Mouse (Mus musculus) heart, adult 2 months (tissue): Measurements from ENCODE around the gene Slc38a6. TPM values are rescaled to one million over a fixed set of nuclear protein-coding genes. Genes with fewer than 3 reads are reported as not detected.

ENCODE experiments used
- DNase-seq, 2 experiments: peaks; one replicate each; pipeline ENCODE4 v3.0.0; 2021
- H3K27ac ChIP-seq: fragments of 200-600 bp; 2 replicates; pipeline ENCODE4 v1.8.1; 2022
- H3K27me3 ChIP-seq: fragments of 200-500 bp; 2 replicates; pipeline ENCODE4 v1.6.1; 2012; ENCODE audit warnings: mild to moderate bottlenecking, low read length, inconsistent platforms, mixed read lengths; ENCODE audit not compliant: control insufficient read depth, insufficient read depth
- H3K36me3 ChIP-seq: fragments of 200-500 bp; 2 replicates; pipeline ENCODE4 v1.6.1; 2012; ENCODE audit warnings: low read length, inconsistent platforms; ENCODE audit not compliant: control insufficient read depth, insufficient read depth
- H3K4me1 ChIP-seq: fragments of 200-500 bp; 2 replicates; pipeline ENCODE4 v1.6.1; 2011; ENCODE audit warnings: low read length; ENCODE audit not compliant: control insufficient read depth, insufficient read depth
- H3K4me3 ChIP-seq: fragments of 200-600 bp; 2 replicates; pipeline ENCODE4 v1.8.1; 2022
- H3K79me2 ChIP-seq: fragments of 200-500 bp; replicated peaks from 2 replicates; pipeline ENCODE4 v1.6.1; 2012; ENCODE audit warnings: mild to moderate bottlenecking, inconsistent platforms, low read length, moderate library complexity, mixed read lengths; ENCODE audit not compliant: control insufficient read depth, insufficient read depth
- H3K9ac ChIP-seq: fragments of 200-500 bp; 2 replicates; pipeline ENCODE4 v1.6.1; 2012; ENCODE audit warnings: low read depth, mild to moderate bottlenecking, control low read depth, inconsistent platforms, low read length, mixed read lengths
- CTCF ChIP-seq: fragments of 200-600 bp; IDR thresholded peaks from 2 replicates; pipeline ENCODE4 v1.8.1; 2022; ENCODE audit warnings: antibody characterized with exemption, mild to moderate bottlenecking, moderate library complexity
- EP300 ChIP-seq: fragments of 200-500 bp; IDR thresholded peaks from 2 replicates; pipeline ENCODE4 v1.6.1; 2011; ENCODE audit warnings: low read depth, low read length, control low read depth; ENCODE audit not compliant: insufficient read depth
- POLR2A ChIP-seq: fragments of 200-500 bp; IDR thresholded peaks from 2 replicates; pipeline ENCODE4 v1.6.1; 2011; ENCODE audit warnings: mild to moderate bottlenecking, low read depth, low read length, control low read depth; ENCODE audit not compliant: insufficient read depth
- WGBS: fragments of 180-500 bp; shearing (Covaris S2); methylation state at CpG from one replicate; pipeline ENCODE4 v1.1.7; 2018; 5-methylcytosine and 5-hydroxymethylcytosine counted together
- intact Hi-C: fragments of 180-260 bp; cut with DNase I; formaldehyde crosslinking; loops from one replicate; pipeline ENCODE4 v1.15.1; 2025
- long read RNA-seq: library from polyadenylated mRNA; stranded (forward); transcript quantifications from one replicate; pipeline ENCODE4 v2.0.0, GENCODE M21; 2021
- polyA plus RNA-seq: library from polyadenylated mRNA; depleted of rRNA; stranded (reverse); fragments of >200 nt; gene quantifications from 2 replicates; pipeline ENCODE4 v1.2.3, GENCODE M21; 2012; rRNA removed
- total RNA-seq, 2 experiments: library from RNA; stranded (reverse); gene quantifications; 2 replicates each; pipeline ENCODE4 v1.2.3; 2021

Gene Slc38a6
- total RNA-seq (1 to 10 TPM; 3.8 to 4.0 TPM), polyA plus RNA-seq (8.0 and 11.7 TPM in 2 replicates)
- long read RNA-seq: 0 reads

- no peaks in the 10 kb centered on the region for H3K27me3 ChIP-seq
- H3K27ac ChIP-seq: peak within 1 kb of the TSS; percentile 94
- intact Hi-C loops: loop anchor here (5.0 kb wide), 5 partner anchors 56 to 239 kb away; partner anchors contain the start of gene Six4
- TF ChIP-seq CTCF: no peak
- TF ChIP-seq POLR2A: peak; percentile 69
- TF ChIP-seq EP300: peak; percentile 77
- peaks cover 12% of the 10 kb centered on the region for H3K36me3 ChIP-seq
- WGBS: under 1% methylated on average over 53 of the region's 53 CpGs
- DNase-seq: peak; percentile 94 to 95
- peak within 1 kb of the TSS; percentile 77 for H3K9ac ChIP-seq
- no peaks in the 10 kb centered on the region for H3K79me2 ChIP-seq
- H3K4me1 ChIP-seq: peaks cover 8% of the 10 kb centered on the region
- peak within 1 kb of the TSS; percentile 97 for H3K4me3 ChIP-seq
Observed at GRCm38 (mm10) chr12:73286287-73287092, at the start of gene Slc38a6, which contains the start of gene Trmt5. Gene Slc38a6, plus strand, starts transcription at chr12:73286779. Gene Trmt5, minus strand, starts transcription at chr12:73286710.

DNA sequence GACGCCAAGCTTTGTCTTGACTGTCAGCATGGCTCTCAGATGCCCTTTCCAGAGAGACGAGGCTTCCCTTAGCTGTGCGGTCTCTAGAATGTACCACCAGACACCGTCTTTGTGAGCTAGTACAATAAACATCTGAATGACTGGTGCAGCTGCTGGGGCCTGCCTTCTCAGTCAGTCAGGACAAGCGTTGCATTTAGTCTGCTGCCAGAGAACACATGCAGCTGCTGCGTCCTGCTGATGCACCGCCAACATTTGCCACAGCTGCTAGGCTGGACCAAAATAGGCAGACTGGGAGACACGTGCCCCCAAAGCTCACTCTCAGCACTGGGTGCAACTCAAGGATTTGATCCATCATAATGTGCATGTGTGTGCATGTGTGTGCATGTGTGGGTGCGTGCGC is 44.6 kb upstream of the Slc38a6 start:
- no peak overlapping the region for H3K27ac ChIP-seq
- no peaks in the 10 kb centered on the region; the same call in 1 of the 2 replicates for H3K4me1 ChIP-seq
- WGBS: 74% methylated on average over 10 of the region's 10 CpGs
- DNase-seq: no peak
- no peak overlapping the region for H3K9ac ChIP-seq
- intact Hi-C loops: no loop called here
- no peak for TF ChIP-seq CTCF
- TF ChIP-seq POLR2A: no peak
- no peak for TF ChIP-seq EP300
- no peaks in the 10 kb centered on the region for H3K27me3 ChIP-seq
- H3K79me2 ChIP-seq: no peaks in the 10 kb centered on the region
- no peak overlapping the region for H3K4me3 ChIP-seq
- H3K36me3 ChIP-seq: no peaks in the 10 kb centered on the region

DNA sequence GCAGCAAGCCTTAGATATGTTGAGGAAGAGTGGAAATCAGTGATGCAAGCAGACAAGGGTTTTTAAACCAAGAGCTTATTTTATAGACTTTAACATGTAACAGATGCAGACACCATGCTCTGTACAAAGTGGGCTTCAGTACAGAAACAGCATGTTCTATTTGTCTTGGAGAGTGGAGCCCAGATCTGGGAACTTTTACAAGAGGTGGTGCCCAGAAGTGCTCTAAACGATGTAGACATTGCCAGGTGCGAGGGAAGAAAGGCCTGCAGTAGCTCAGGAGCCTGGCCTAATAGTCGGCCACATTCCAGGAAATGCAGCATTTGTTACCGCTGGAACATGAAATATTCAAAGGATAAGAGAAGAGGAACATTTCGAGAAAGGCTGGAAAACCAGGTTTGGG is 40.9 kb upstream of the Slc38a6 start:
- DNase-seq: no peak
- Histone ChIP-seq H3K27me3 (no peaks in the 10 kb centered on the region), H3K4me1 (no peaks in the 10 kb centered on the region; the same call in 1 of the 2 replicates), H3K9ac (no peak overlapping the region), H3K4me3 (no peak overlapping the region), H3K36me3 (no peaks in the 10 kb centered on the region), H3K79me2 (no peaks in the 10 kb centered on the region), H3K27ac (no peak overlapping the region)
- TF ChIP-seq EP300 (no peak), CTCF (no peak), POLR2A (no peak)
- intact Hi-C loops: no loop called here
- WGBS: 63% methylated on average over 5 of the region's 5 CpGs

DNA sequence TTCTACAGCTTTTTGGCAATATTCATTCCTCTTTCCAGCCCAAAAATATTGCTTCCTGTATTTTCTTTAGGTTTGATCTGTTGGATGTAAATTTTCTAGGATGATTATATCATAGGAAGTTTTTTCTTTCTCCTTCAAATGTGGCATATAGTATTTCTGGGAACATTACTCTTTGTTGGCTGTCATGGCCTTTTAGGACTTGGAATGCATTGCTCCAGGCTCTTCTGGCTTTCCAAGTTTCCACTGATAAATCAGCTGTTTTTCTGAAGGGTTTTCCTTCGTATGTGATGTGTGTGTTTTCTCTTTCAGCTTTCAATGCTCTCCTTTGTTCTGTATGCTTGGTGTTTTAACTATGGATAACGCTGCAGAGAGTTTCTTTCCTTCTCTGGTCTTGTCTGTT is 31.6 kb upstream of the Slc38a6 start:
- 0 out of 2 replicates have a peak, but pooled peaks cover 2% of the 10 kb centered on the region for H3K79me2 ChIP-seq
- no peak for DNase-seq
- no peak overlapping the region for H3K4me3 ChIP-seq
- H3K4me1 ChIP-seq: no peaks in the 10 kb centered on the region
- TF ChIP-seq POLR2A (no peak), EP300 (no peak), CTCF (no peak)
- H3K27me3 ChIP-seq: no peaks in the 10 kb centered on the region
- WGBS: 42% methylated on average over 2 of the region's 2 CpGs
- H3K36me3 ChIP-seq: no peaks in the 10 kb centered on the region
- intact Hi-C loops: no loop called here
- no peak overlapping the region for H3K9ac ChIP-seq
- no peak overlapping the region for H3K27ac ChIP-seq

DNA sequence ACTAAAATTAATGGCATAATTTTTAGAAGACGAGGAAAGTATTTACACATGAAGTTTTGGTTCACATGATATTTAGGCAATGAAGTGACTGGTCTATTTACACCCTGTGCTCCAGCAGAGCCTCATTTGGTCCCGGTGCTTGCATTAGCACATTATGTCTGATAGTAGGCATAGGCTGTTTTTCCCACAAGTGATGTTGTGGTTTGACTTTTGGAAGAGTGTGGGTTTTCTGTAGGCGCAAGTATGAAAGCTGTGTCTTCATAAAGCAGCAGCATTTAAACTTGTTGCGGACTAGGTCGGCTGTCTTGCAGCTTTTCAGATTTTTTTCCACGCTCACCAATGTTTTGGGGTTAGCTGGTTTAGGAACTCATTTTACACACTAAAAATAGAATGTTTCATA is 27.3 kb upstream of the Slc38a6 start:
- Histone ChIP-seq H3K79me2 (no peaks in the 10 kb centered on the region), H3K36me3 (no peaks in the 10 kb centered on the region), H3K27ac (no peak overlapping the region), H3K4me1 (no peaks in the 10 kb centered on the region), H3K27me3 (no peaks in the 10 kb centered on the region), H3K4me3 (no peak overlapping the region), H3K9ac (no peak overlapping the region)
- DNase-seq: no peak
- intact Hi-C loops: no loop called here
- WGBS: 93% methylated on average over 6 of the region's 6 CpGs
- no peak for TF ChIP-seq CTCF
- TF ChIP-seq POLR2A: no peak
- TF ChIP-seq EP300: no peak

GRCm38 (mm10) chr12:73260339-73260738 is 26.2 kb upstream of the Slc38a6 start:
- H3K4me3 ChIP-seq: no peak overlapping the region
- no peak for DNase-seq
- H3K9ac ChIP-seq: no peak overlapping the region
- intact Hi-C loops: no loop called here
- H3K36me3 ChIP-seq: peaks cover 5% of the 10 kb centered on the region; the same call in 1 of the 2 replicates
- H3K4me1 ChIP-seq: no peaks in the 10 kb centered on the region; the same call in 1 of the 2 replicates
- H3K79me2 ChIP-seq: no peaks in the 10 kb centered on the region
- H3K27ac ChIP-seq: no peak overlapping the region
- no peak for TF ChIP-seq CTCF
- no peak for TF ChIP-seq POLR2A
- TF ChIP-seq EP300: no peak
- 86% methylated on average over 1 of the region's 1 CpGs for WGBS
- H3K27me3 ChIP-seq: no peaks in the 10 kb centered on the region
